Mouse (Mus musculus): ENCODE measurements at regions not wholly inside any gene's neighbourhood (a gene's known extent, or its start where the extent isn't known, plus 50 kb on each side); places are given as distances from the start of the nearest gene placed in this dataset.

- H3K36me3 ChIP-seq (ENCODE audit: insufficient read depth, low read length) = no peaks in the 10 kb centered on the region
- H3K27me3 ChIP-seq (ENCODE audit: insufficient read depth, low read length) = no peaks in the 10 kb centered on the region
- no peak for ATAC-seq (ENCODE audit: low FRiP score)
- no peaks in the 10 kb centered on the region for H3K4me1 ChIP-seq (ENCODE audit: insufficient read depth, low read length)
- H3K4me3 ChIP-seq (ENCODE audit: low read depth, low read length) = no peak overlapping the region
- WGBS = 55% methylated on average over 4 of the region's 4 CpGs
- H3K4me2 ChIP-seq (ENCODE audit: low read depth, low read length, poor library complexity, severe bottlenecking) = no peak overlapping the region
- H3K9ac ChIP-seq (replicated peaks; ENCODE audit: low read length, poor library complexity, severe bottlenecking) = no peak overlapping the region
- H3K27ac ChIP-seq (ENCODE audit: low read depth, low read length) = no peak overlapping the region
- no peaks in the 10 kb centered on the region for H3K9me3 ChIP-seq (ENCODE audit: low read length)
- no peak for DNase-seq (ENCODE audit: low spot score)
- TF ChIP-seq CTCF (IDR thresholded peaks at IDR 0.05) = no peak
Observed at GRCm38 (mm10) chrX:12318848-12319651, 158.9 kb upstream of the Bcor start.

GRCm38 (mm10) chrX:12322453-12322852 lies 162.3 kb upstream of the Bcor start:
- ATAC-seq (ENCODE audit: low FRiP score) (no peak), DNase-seq (ENCODE audit: low spot score) (no peak)
- 70% methylated on average over 1 of the region's 1 CpGs for WGBS
- Histone ChIP-seq H3K9ac (replicated peaks; ENCODE audit: low read length, poor library complexity, severe bottlenecking) (no peak overlapping the region), H3K27me3 (ENCODE audit: insufficient read depth, low read length) (no peaks in the 10 kb centered on the region), H3K27ac (ENCODE audit: low read depth, low read length) (no peak overlapping the region), H3K4me3 (ENCODE audit: low read depth, low read length) (no peak overlapping the region), H3K4me1 (ENCODE audit: insufficient read depth, low read length) (no peaks in the 10 kb centered on the region), H3K9me3 (ENCODE audit: low read length) (no peaks in the 10 kb centered on the region), H3K36me3 (ENCODE audit: insufficient read depth, low read length) (no peaks in the 10 kb centered on the region), H3K4me2 (ENCODE audit: low read depth, low read length, poor library complexity, severe bottlenecking) (no peak overlapping the region)
- TF ChIP-seq CTCF (IDR thresholded peaks at IDR 0.05) = no peak

GRCm38 (mm10) chrX:12323268-12323667 lies 163.1 kb upstream of the Bcor start:
- TF ChIP-seq CTCF (IDR thresholded peaks at IDR 0.05) = no peak

GRCm38 (mm10) chrX:12323812-12324211 lies 163.7 kb upstream of the Bcor start:
- no peak overlapping the region for H3K4me3 ChIP-seq (ENCODE audit: low read depth, low read length)
- no peaks in the 10 kb centered on the region for H3K9me3 ChIP-seq (ENCODE audit: low read length)
- H3K36me3 ChIP-seq (ENCODE audit: insufficient read depth, low read length) = no peaks in the 10 kb centered on the region
- no peaks in the 10 kb centered on the region for H3K4me1 ChIP-seq (ENCODE audit: insufficient read depth, low read length)
- no peak for TF ChIP-seq CTCF (IDR thresholded peaks at IDR 0.05)
- H3K4me2 ChIP-seq (ENCODE audit: low read depth, low read length, poor library complexity, severe bottlenecking) = no peak overlapping the region
- no peak for ATAC-seq (ENCODE audit: low FRiP score)
- no peaks in the 10 kb centered on the region for H3K27me3 ChIP-seq (ENCODE audit: insufficient read depth, low read length)
- no peak for DNase-seq (ENCODE audit: low spot score)
- H3K27ac ChIP-seq (ENCODE audit: low read depth, low read length) = no peak overlapping the region
- H3K9ac ChIP-seq (replicated peaks; ENCODE audit: low read length, poor library complexity, severe bottlenecking) = no peak overlapping the region
- 89% methylated on average over 6 of the region's 6 CpGs for WGBS

More at GRCm38 (mm10) chrX:12323268-12323667, 163.1 kb upstream of the Bcor start:
- Histone ChIP-seq H3K36me3 (ENCODE audit: insufficient read depth, low read length) (no peaks in the 10 kb centered on the region), H3K4me1 (ENCODE audit: insufficient read depth, low read length) (no peaks in the 10 kb centered on the region), H3K9ac (replicated peaks; ENCODE audit: low read length, poor library complexity, severe bottlenecking) (no peak overlapping the region), H3K9me3 (ENCODE audit: low read length) (no peaks in the 10 kb centered on the region), H3K27me3 (ENCODE audit: insufficient read depth, low read length) (no peaks in the 10 kb centered on the region), H3K4me2 (ENCODE audit: low read depth, low read length, poor library complexity, severe bottlenecking) (no peak overlapping the region), H3K4me3 (ENCODE audit: low read depth, low read length) (no peak overlapping the region), H3K27ac (ENCODE audit: low read depth, low read length) (no peak overlapping the region)
- DNase-seq (ENCODE audit: low spot score) (no peak), ATAC-seq (ENCODE audit: low FRiP score) (no peak)
- WGBS = 99% methylated on average over 3 of the region's 3 CpGs

- Histone ChIP-seq H3K27ac (ENCODE audit: low read depth, low read length) (no peak overlapping the region), H3K4me1 (ENCODE audit: insufficient read depth, low read length) (no peaks in the 10 kb centered on the region), H3K4me3 (ENCODE audit: low read depth, low read length) (no peak overlapping the region), H3K36me3 (ENCODE audit: insufficient read depth, low read length) (no peaks in the 10 kb centered on the region), H3K27me3 (ENCODE audit: insufficient read depth, low read length) (no peaks in the 10 kb centered on the region), H3K4me2 (ENCODE audit: low read depth, low read length, poor library complexity, severe bottlenecking) (no peak overlapping the region), H3K9ac (replicated peaks; ENCODE audit: low read length, poor library complexity, severe bottlenecking) (no peak overlapping the region), H3K9me3 (ENCODE audit: low read length) (no peaks in the 10 kb centered on the region)
- no peak for DNase-seq (ENCODE audit: low spot score)
- 73% methylated on average over 4 of the region's 4 CpGs for WGBS
- TF ChIP-seq CTCF (IDR thresholded peaks at IDR 0.05) = no peak
- no peak for ATAC-seq (ENCODE audit: low FRiP score)
Observed at GRCm38 (mm10) chrX:12327464-12327863, 167.3 kb upstream of the Bcor start.

GRCm38 (mm10) chrX:12340561-12340960 lies 180.4 kb upstream of the Bcor start:
- TF ChIP-seq CTCF (IDR thresholded peaks at IDR 0.05) = no peak
- WGBS = 70% methylated on average over 9 of the region's 9 CpGs
- no peaks in the 10 kb centered on the region for H3K9me3 ChIP-seq (ENCODE audit: low read length)
- H3K9ac ChIP-seq (replicated peaks; ENCODE audit: low read length, poor library complexity, severe bottlenecking) = no peak overlapping the region
- no peak for ATAC-seq (ENCODE audit: low FRiP score)
- no peaks in the 10 kb centered on the region for H3K4me1 ChIP-seq (ENCODE audit: insufficient read depth, low read length)
- H3K27me3 ChIP-seq (ENCODE audit: insufficient read depth, low read length) = no peaks in the 10 kb centered on the region
- H3K27ac ChIP-seq (ENCODE audit: low read depth, low read length) = no peak overlapping the region
- H3K4me3 ChIP-seq (ENCODE audit: low read depth, low read length) = no peak overlapping the region
- no peaks in the 10 kb centered on the region for H3K36me3 ChIP-seq (ENCODE audit: insufficient read depth, low read length)
- no peak overlapping the region for H3K4me2 ChIP-seq (ENCODE audit: low read depth, low read length, poor library complexity, severe bottlenecking)
- DNase-seq (ENCODE audit: low spot score) = no peak

Measured in midbrain, postnatal 0 days (tissue).